In genomic region chr14:60694215-60694997, GRCm38 (mm10) we compare ENCODE assay signal across 8 mouse cellular contexts.
DNase-seq lines count a peak whose midpoint lies in the region; ATAC-seq and TF ChIP-seq lines count a peak whose summit lies in the region.

No protein-coding gene starts in this region.

- H3K9me3 ChIP-seq in heart, embryonic 10.5 days: no peaks in the 10 kb centered on the region
- no peaks in the 10 kb centered on the region for H3K9me3 ChIP-seq in forebrain, embryonic 16.5 days (ENCODE audit: control insufficient read depth, low read length)
- H3K9me3 ChIP-seq in stomach, postnatal 0 days (ENCODE audit: control insufficient read depth, low read length): no peaks in the 10 kb centered on the region

- 72% methylated on average over 14 of the region's 14 CpGs for WGBS in heart, embryonic 10.5 days
- 73% methylated on average over 14 of the region's 14 CpGs for WGBS in forebrain, embryonic 16.5 days
- WGBS in stomach, postnatal 0 days: 63% methylated on average over 14 of the region's 14 CpGs

- H3K4me1 ChIP-seq in heart, embryonic 10.5 days: 0 out of 2 replicates have a peak, but pooled peaks cover under 1% of the 10 kb centered on the region
- peaks cover 45% of the 10 kb centered on the region for H3K4me1 ChIP-seq in forebrain, embryonic 16.5 days (replicated peaks; ENCODE audit: control insufficient read depth, insufficient read depth, low read length)
- H3K4me1 ChIP-seq in stomach, postnatal 0 days (replicated peaks; ENCODE audit: control insufficient read depth, insufficient read depth): no peaks in the 10 kb centered on the region

- ATAC-seq in forebrain, embryonic 16.5 days: 0 out of 2 replicates have a peak, but pooled peaks have one; percentile 16
- ATAC-seq in megakaryocyte progenitor cell, adult 5-6 weeks (replicated peaks; ENCODE audit: poor library complexity): peak; percentile 63; the same call in 1 of the 2 replicates
- no peak for ATAC-seq in stomach, postnatal 0 days (ENCODE audit: low FRiP score, low TSS enrichment)

- H3K27me3 ChIP-seq in heart, embryonic 10.5 days (ENCODE audit: insufficient read depth, poor library complexity, severe bottlenecking): 0 out of 2 replicates have a peak, but pooled peaks cover 8% of the 10 kb centered on the region
- no peaks in the 10 kb centered on the region for H3K27me3 ChIP-seq in forebrain, embryonic 16.5 days (replicated peaks; ENCODE audit: control insufficient read depth, insufficient read depth, low read length)
- H3K27me3 ChIP-seq in stomach, postnatal 0 days (ENCODE audit: control insufficient read depth, insufficient read depth, low read length): no peaks in the 10 kb centered on the region

- H3K9ac ChIP-seq in forebrain, embryonic 16.5 days (replicated peaks; ENCODE audit: low read depth, low read length): no peak overlapping the region
- no peak overlapping the region for H3K9ac ChIP-seq in stomach, postnatal 0 days (ENCODE audit: low read length)

- no peak for TF ChIP-seq EP300 in stomach, postnatal 0 days (optimal IDR thresholded peaks at IDR 0.05)

- no peak overlapping the region for H3K4me3 ChIP-seq in heart, embryonic 10.5 days
- H3K4me3 ChIP-seq in forebrain, embryonic 16.5 days (replicated peaks; ENCODE audit: low read length): no peak overlapping the region
- H3K4me3 ChIP-seq in stomach, postnatal 0 days (ENCODE audit: low read depth, low read length): no peak overlapping the region

- H3K27ac ChIP-seq in heart, embryonic 10.5 days: no peak overlapping the region
- no peak overlapping the region for H3K27ac ChIP-seq in forebrain, embryonic 16.5 days (ENCODE audit: low read length)
- no peak overlapping the region for H3K27ac ChIP-seq in stomach, postnatal 0 days (replicated peaks)

- H3K4me2 ChIP-seq in forebrain, embryonic 16.5 days (ENCODE audit: low read length): no peak overlapping the region
- no peak overlapping the region for H3K4me2 ChIP-seq in stomach, postnatal 0 days (replicated peaks; ENCODE audit: low read depth)

- peak; percentile 59 to 89 for DNase-seq in heart, adult 18-20 months
- no peak for DNase-seq in heart, embryonic 10.5 days (ENCODE audit: low spot score)
- peak; percentile 71 for DNase-seq in CD4-positive, CD25-positive, alpha-beta regulatory T cell, adult 2 months (ENCODE audit: low read depth, low spot score)
- peak; percentile 24 for DNase-seq in c-Kit-positive CD71-positive TER-119-negative erythroid progenitor cells, embryonic 14.5 days (ENCODE audit: low read depth)
- peak; percentile 57 to 81 for DNase-seq in kidney, postnatal 25 days
- DNase-seq in stomach, postnatal 0 days (ENCODE audit: low spot score): peak; percentile 69

- 0 out of 2 replicates have a peak, but pooled peaks cover 6% of the 10 kb centered on the region for H3K36me3 ChIP-seq in heart, embryonic 10.5 days
- H3K36me3 ChIP-seq in forebrain, embryonic 16.5 days (ENCODE audit: control insufficient read depth, insufficient read depth): no peaks in the 10 kb centered on the region
- H3K36me3 ChIP-seq in stomach, postnatal 0 days (ENCODE audit: control insufficient read depth, insufficient read depth, low read length): no peaks in the 10 kb centered on the region

- peak; percentile 84 for TF ChIP-seq CTCF in stomach, postnatal 0 days (IDR thresholded peaks at IDR 0.05; ENCODE audit: low read depth)
